Mouse (Mus musculus) MEL (cell line): ENCODE measurements around the gene Dpp4.

ENCODE experiments used
- CTCF ChIP-seq, 3 experiments: IDR thresholded peaks in 2 of 3; conservative IDR thresholded peaks in 1 of 3; 2 replicates each; pipeline ENCODE4 v1.5.1; 2011 to 2012; ENCODE audit warnings: low read length in 3 of 3, low read depth in 2 of 3, mild to moderate bottlenecking in 2 of 3, improper control_type of control experiment in 1 of 3, inconsistent platforms in 1 of 3, mixed read lengths in 1 of 3, moderate library complexity in 1 of 3; ENCODE audit not compliant: control insufficient read depth in 1 of 3, insufficient read depth in 1 of 3, poor library complexity in 1 of 3, severe bottlenecking in 1 of 3
- EP300 ChIP-seq, 2 experiments: IDR thresholded peaks; 2 replicates each; pipeline ENCODE4 v1.6.1; 2011; ENCODE audit warnings: improper control_type of control experiment in 2 of 2, low read length in 2 of 2, low read depth in 1 of 2, mild to moderate bottlenecking in 1 of 2
- GABPA ChIP-seq: IDR thresholded peaks from 2 replicates; pipeline ENCODE4 v1.6.1; 2012; ENCODE audit warnings: low read depth, mild to moderate bottlenecking, inconsistent platforms, low read length, improper control_type of control experiment, moderate library complexity
- GATA1 ChIP-seq: IDR thresholded peaks from 2 replicates; pipeline ENCODE4 v1.6.1; 2011; ENCODE audit warnings: low read depth, low read length, improper control_type of control experiment
- JUND ChIP-seq: IDR thresholded peaks from 2 replicates; pipeline ENCODE4 v1.6.1; 2011; ENCODE audit warnings: low read depth, mild to moderate bottlenecking, improper control_type of control experiment, low read length
- MAZ ChIP-seq: IDR thresholded peaks from 2 replicates; pipeline ENCODE4 v1.6.1; 2012; ENCODE audit warnings: low read depth, mild to moderate bottlenecking, inconsistent platforms, low read length, improper control_type of control experiment
- MEF2A ChIP-seq: IDR thresholded peaks from 2 replicates; pipeline ENCODE4 v1.6.1; 2014; ENCODE audit warnings: low read depth, mild to moderate bottlenecking, inconsistent platforms, low read length, improper control_type of control experiment; ENCODE audit not compliant: poor library complexity, insufficient replicate concordance, severe bottlenecking; ENCODE audit errors: extremely low read depth
- MYB ChIP-seq: IDR thresholded peaks from 2 replicates; pipeline ENCODE4 v1.6.1; 2011; ENCODE audit warnings: mild to moderate bottlenecking, low read depth, low read length, improper control_type of control experiment
- POLR2A ChIP-seq, 2 experiments: IDR thresholded peaks; 2 replicates each; pipeline ENCODE4 v1.6.1; 2011 to 2012; ENCODE audit warnings: low read length in 2 of 2, mild to moderate bottlenecking in 2 of 2, control low read depth in 1 of 2, improper control_type of control experiment in 1 of 2, low read depth in 1 of 2, moderate library complexity in 1 of 2; ENCODE audit not compliant: control insufficient read depth in 1 of 2, insufficient read depth in 1 of 2, poor library complexity in 1 of 2
- POLR2AphosphoS2 ChIP-seq: IDR thresholded peaks from 2 replicates; pipeline ENCODE4 v1.6.1; 2011; ENCODE audit warnings: low read length, improper control_type of control experiment
- TCF12 ChIP-seq: IDR thresholded peaks from 2 replicates; pipeline ENCODE4 v1.6.1; 2014; ENCODE audit warnings: low read depth, mild to moderate bottlenecking, inconsistent platforms, low read length, improper control_type of control experiment, moderate library complexity
- USF2 ChIP-seq, 2 experiments: IDR thresholded peaks; 2 replicates each; pipeline ENCODE4 v1.6.1; 2011 to 2012; ENCODE audit warnings: improper control_type of control experiment in 2 of 2, low read length in 2 of 2, borderline replicate concordance in 1 of 2, inconsistent platforms in 1 of 2, low read depth in 1 of 2, mild to moderate bottlenecking in 1 of 2; ENCODE audit not compliant: insufficient read depth in 1 of 2

GRCm38 (mm10) chr2:62361514-62361913 lies 50.5 kb downstream of the Dpp4 start:
- TF ChIP-seq CTCF (IDR thresholded peaks at IDR 0.05 in 2 of 3, conservative IDR thresholded peaks at IDR 0.05 in 1 of 3; ENCODE audit: control insufficient read depth in 1 of 3, insufficient read depth in 1 of 3, low read depth in 2 of 3, low read length in 3 of 3, poor library complexity in 1 of 3, severe bottlenecking in 1 of 3): no peak
- TF ChIP-seq POLR2A (IDR thresholded peaks at IDR 0.05; ENCODE audit: control insufficient read depth in 1 of 2, insufficient read depth in 1 of 2, low read depth in 1 of 2, low read length in 2 of 2, poor library complexity in 1 of 2): no peak
- TF ChIP-seq MYB: no peak
- no peak for TF ChIP-seq EP300 (IDR thresholded peaks at IDR 0.05; ENCODE audit: low read depth in 1 of 2, low read length in 2 of 2)
- TF ChIP-seq GATA1: no peak
- TF ChIP-seq MAZ: no peak
- no peak for TF ChIP-seq USF2 (IDR thresholded peaks at IDR 0.05; ENCODE audit: borderline replicate concordance in 1 of 2, insufficient read depth in 1 of 2, low read depth in 1 of 2, low read length in 2 of 2)
- TF ChIP-seq POLR2AphosphoS2: no peak
- TF ChIP-seq GABPA: no peak
- no peak for TF ChIP-seq JUND
- TF ChIP-seq MEF2A: no peak
- no peak for TF ChIP-seq TCF12
